Mouse (Mus musculus): Measurements from ENCODE around the gene Snx29.
A peak's percentile ranks its signal among the peaks of the same experiment; 100 is the strongest.

DNA sequence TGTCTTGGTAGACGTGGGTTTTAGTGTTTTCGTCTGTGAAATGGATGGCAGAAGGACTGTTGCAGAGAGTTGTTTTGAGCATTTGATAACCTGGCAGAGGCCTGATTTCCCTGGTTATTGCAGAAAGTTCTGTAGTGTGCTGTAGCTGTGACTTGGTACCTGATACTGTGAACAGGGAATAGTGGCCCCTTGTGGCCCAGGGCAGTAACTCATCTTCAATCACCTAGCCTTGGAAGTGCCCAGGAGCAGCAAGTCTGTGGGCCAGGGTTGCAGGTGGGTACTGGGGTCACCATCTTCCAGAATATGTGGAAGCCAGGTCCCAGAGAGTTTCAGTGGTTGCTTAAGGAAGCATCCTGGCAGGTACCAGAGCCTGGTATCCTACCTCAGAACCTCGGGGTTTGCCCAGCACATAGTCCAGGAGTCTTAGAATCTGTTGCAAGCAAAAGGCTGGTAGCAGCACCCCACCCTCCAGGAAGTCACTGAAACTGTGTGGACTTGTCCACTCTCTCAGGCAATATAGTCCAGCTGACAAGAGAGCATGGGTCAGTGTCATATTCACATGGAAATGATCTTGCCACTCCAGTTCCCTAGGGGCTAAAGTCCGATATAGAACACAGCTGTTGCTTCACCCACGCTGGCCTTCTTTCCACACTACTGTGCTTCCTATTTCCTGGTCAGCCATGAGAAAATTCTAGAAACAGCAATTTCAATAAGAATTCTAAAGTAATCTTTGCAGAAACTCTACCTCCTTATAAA, 281.1 kb downstream of the Snx29 start:
- TF ChIP-seq CTCF (IDR thresholded peaks at IDR 0.05; ENCODE audit: borderline replicate concordance, insufficient read depth, low read depth, low read length) (peak; percentile 74), POLR2A (IDR thresholded peaks at IDR 0.05; ENCODE audit: borderline replicate concordance, insufficient read depth, low read length) (no peak)
